Mouse (Mus musculus): ENCODE measurements at regions not wholly inside any gene's neighbourhood (a gene's known extent, or its start where the extent isn't known, plus 50 kb on each side); places are given as distances from the start of the nearest gene placed in this dataset.

- TF ChIP-seq POLR2A (IDR thresholded peaks at IDR 0.05; ENCODE audit: low read depth, low read length) (no peak), CTCF (IDR thresholded peaks at IDR 0.05; ENCODE audit: extremely low read depth, insufficient read length, insufficient replicate concordance, low read depth, low read length) (no peak)
Observed at GRCm38 (mm10) chr4:148750030-148750429, 54.2 kb upstream of the Casz1 start.

Measured in small intestine, adult 2 months (tissue).